Mouse (Mus musculus): Measurements from ENCODE around the gene Ocel1. TPM values are rescaled to one million over a fixed set of nuclear protein-coding genes. Genes with fewer than 3 reads are reported as not detected.

The Ocel1 gene
- total and polyA plus RNA-seq, 3 experiments = 6.2 to 32.3 (median 18.0) TPM

DNA sequence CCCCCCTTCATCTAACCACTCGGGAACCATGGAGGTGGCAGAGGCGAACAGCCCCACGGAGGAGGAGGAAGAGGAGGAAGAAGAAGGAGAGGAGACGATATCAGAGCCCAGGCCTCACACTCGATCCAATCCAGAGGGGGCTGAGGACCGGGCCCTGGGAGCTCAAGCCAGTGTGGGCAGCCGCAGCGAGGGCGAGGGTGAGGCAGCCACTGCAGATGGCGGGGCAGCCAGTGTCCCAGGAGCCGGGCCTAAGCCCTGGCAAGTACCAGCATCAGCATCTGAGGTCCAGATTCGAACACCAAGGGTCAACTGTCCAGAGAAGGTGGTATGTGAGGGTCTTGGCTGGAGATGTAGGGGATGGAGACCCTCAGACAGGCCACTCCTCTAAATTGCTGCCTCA, 26.6 kb downstream of the Ocel1 start:
- Histone ChIP-seq H3K4me1 (ENCODE audit: insufficient read depth, low read depth, low read length) (peaks cover 61% of the 10 kb centered on the region), H3K27me3 (ENCODE audit: insufficient read depth, low read length) (no peaks in the 10 kb centered on the region; the same call in 1 of the 2 replicates), H3K36me3 (replicated peaks) (peaks cover 43% of the 10 kb centered on the region), H3K4me3 (ENCODE audit: low read depth, low read length) (peak overlapping the region; percentile 78), H3K9me3 (replicated peaks) (no peaks in the 10 kb centered on the region)
- no peak for ATAC-seq (ENCODE audit: extremely low read depth, insufficient number of reproducible peaks, low FRiP score, poor library complexity, severe bottlenecking)
- TF ChIP-seq CTCF (IDR thresholded peaks at IDR 0.05; ENCODE audit: low read depth, low read length) (no peak), GATA2 (IDR thresholded peaks at IDR 0.05; ENCODE audit: borderline replicate concordance, low read depth, low read length) (no peak), TAL1 (conservative IDR thresholded peaks at IDR 0.05; ENCODE audit: low read depth, low read length) (no peak), GATA1 (IDR thresholded peaks at IDR 0.05; ENCODE audit: borderline replicate concordance, low read length) (no peak), POLR2AphosphoS5 (IDR thresholded peaks at IDR 0.05; ENCODE audit: insufficient replicate concordance, low read depth, low read length) (no peak)
- no peak for DNase-seq (ENCODE audit: low spot score)

DNA sequence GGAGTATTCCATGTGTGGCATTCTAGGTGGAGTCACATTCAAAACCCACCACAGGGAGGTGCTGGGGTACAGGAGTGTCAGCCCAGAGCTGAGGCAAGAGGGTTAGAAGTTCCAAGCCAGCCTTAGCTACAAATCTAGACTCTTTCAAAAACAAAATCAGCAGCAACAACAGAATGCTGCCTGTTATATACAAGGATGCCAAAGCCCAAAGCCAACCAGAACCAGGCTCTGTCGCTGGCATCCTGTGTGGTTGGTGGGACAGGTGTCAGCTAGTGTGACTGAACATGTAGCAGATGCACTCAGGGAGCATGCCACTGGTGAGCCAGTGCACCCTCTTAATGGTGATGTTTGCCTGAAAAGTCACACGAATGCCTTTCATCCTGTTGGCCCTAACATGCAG, 29.7 kb downstream of the Ocel1 start:
- no peak for TF ChIP-seq GATA1 (IDR thresholded peaks at IDR 0.05; ENCODE audit: borderline replicate concordance, low read length)
- no peak for TF ChIP-seq CTCF (IDR thresholded peaks at IDR 0.05; ENCODE audit: low read depth, low read length)
- TF ChIP-seq GATA2 (IDR thresholded peaks at IDR 0.05; ENCODE audit: borderline replicate concordance, low read depth, low read length) = no peak
- TF ChIP-seq POLR2AphosphoS5 (IDR thresholded peaks at IDR 0.05; ENCODE audit: insufficient replicate concordance, low read depth, low read length) = no peak
- TF ChIP-seq TAL1 (conservative IDR thresholded peaks at IDR 0.05; ENCODE audit: low read depth, low read length) = no peak
- Histone ChIP-seq H3K9me3 (replicated peaks) (no peaks in the 10 kb centered on the region), H3K27me3 (ENCODE audit: insufficient read depth, low read length) (no peaks in the 10 kb centered on the region), H3K36me3 (replicated peaks) (peaks cover 65% of the 10 kb centered on the region), H3K4me1 (ENCODE audit: insufficient read depth, low read depth, low read length) (peaks cover 66% of the 10 kb centered on the region), H3K4me3 (ENCODE audit: low read depth, low read length) (no peak overlapping the region)
- DNase-seq (ENCODE audit: low spot score) (no peak), ATAC-seq (ENCODE audit: extremely low read depth, insufficient number of reproducible peaks, low FRiP score, poor library complexity, severe bottlenecking) (no peak)

DNA sequence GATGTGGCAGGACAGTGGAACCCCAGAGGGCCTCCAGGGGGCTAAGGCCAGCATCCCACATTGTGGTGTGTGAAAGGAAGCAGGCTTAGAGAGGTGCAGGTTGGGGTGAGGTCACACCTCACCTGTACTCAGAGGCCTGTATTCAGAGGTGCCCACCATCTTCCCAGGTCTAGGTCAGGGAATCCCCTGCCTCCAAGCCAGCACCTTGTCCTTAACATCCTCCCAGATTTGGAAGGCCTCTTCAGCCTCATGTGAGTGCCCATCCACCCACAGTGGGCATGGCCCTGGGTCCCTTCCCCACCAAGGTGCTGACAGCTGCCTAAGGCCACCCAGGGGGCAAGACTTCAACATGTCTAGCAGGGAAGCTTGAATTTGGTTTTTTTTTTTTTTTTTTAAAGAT, 30.4 kb downstream of the Ocel1 start:
- no peak for DNase-seq (ENCODE audit: low spot score)
- no peaks in the 10 kb centered on the region for H3K27me3 ChIP-seq (ENCODE audit: insufficient read depth, low read length)
- H3K4me3 ChIP-seq (ENCODE audit: low read depth, low read length) = no peak overlapping the region
- no peak for ATAC-seq (ENCODE audit: extremely low read depth, insufficient number of reproducible peaks, low FRiP score, poor library complexity, severe bottlenecking)
- peaks cover 66% of the 10 kb centered on the region for H3K4me1 ChIP-seq (ENCODE audit: insufficient read depth, low read depth, low read length)
- no peak for TF ChIP-seq GATA2 (IDR thresholded peaks at IDR 0.05; ENCODE audit: borderline replicate concordance, low read depth, low read length)
- TF ChIP-seq POLR2AphosphoS5 (IDR thresholded peaks at IDR 0.05; ENCODE audit: insufficient replicate concordance, low read depth, low read length) = no peak
- TF ChIP-seq TAL1 (conservative IDR thresholded peaks at IDR 0.05; ENCODE audit: low read depth, low read length) = no peak
- TF ChIP-seq GATA1 (IDR thresholded peaks at IDR 0.05; ENCODE audit: borderline replicate concordance, low read length) = no peak
- TF ChIP-seq CTCF (IDR thresholded peaks at IDR 0.05; ENCODE audit: low read depth, low read length) = no peak
- H3K9me3 ChIP-seq (replicated peaks) = no peaks in the 10 kb centered on the region
- peaks cover 65% of the 10 kb centered on the region for H3K36me3 ChIP-seq (replicated peaks)

DNA sequence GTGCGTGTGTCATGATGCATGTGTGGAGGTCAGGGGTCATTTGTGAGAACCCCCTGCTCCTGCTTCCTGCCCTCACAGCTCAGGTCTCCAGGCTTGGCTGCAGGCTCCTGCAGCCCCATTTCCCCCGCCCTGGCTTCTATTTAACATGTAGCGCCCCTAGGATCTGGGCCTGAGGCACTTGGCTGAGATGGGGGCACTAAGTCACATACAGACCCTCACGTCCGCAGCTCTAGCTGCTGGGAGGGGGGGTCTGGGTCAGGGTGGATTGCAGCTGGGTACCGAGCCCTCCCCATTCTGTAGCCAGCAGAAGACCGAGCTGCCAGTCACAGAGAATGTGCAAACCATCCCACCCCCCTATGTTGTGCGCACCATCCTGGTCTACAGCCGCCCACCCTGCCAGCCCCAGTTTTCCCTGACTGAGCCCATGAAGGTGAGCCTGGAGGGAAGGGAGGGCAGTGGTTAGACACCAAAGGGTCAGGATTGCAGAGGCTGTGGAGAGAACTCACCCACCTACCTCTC, 31.4 kb downstream of the Ocel1 start:
- Histone ChIP-seq H3K4me3 (ENCODE audit: low read depth, low read length) (no peak overlapping the region), H3K9me3 (replicated peaks) (no peaks in the 10 kb centered on the region), H3K36me3 (replicated peaks) (peaks cover 75% of the 10 kb centered on the region), H3K4me1 (ENCODE audit: insufficient read depth, low read depth, low read length) (peaks cover 72% of the 10 kb centered on the region), H3K27me3 (ENCODE audit: insufficient read depth, low read length) (no peaks in the 10 kb centered on the region)
- no peak for ATAC-seq (ENCODE audit: extremely low read depth, insufficient number of reproducible peaks, low FRiP score, poor library complexity, severe bottlenecking)
- no peak for DNase-seq (ENCODE audit: low spot score)
- no peak for TF ChIP-seq POLR2AphosphoS5 (IDR thresholded peaks at IDR 0.05; ENCODE audit: insufficient replicate concordance, low read depth, low read length)
- no peak for TF ChIP-seq TAL1 (conservative IDR thresholded peaks at IDR 0.05; ENCODE audit: low read depth, low read length)
- no peak for TF ChIP-seq GATA1 (IDR thresholded peaks at IDR 0.05; ENCODE audit: borderline replicate concordance, low read length)
- TF ChIP-seq GATA2 (IDR thresholded peaks at IDR 0.05; ENCODE audit: borderline replicate concordance, low read depth, low read length) = no peak
- no peak for TF ChIP-seq CTCF (IDR thresholded peaks at IDR 0.05; ENCODE audit: low read depth, low read length)

DNA sequence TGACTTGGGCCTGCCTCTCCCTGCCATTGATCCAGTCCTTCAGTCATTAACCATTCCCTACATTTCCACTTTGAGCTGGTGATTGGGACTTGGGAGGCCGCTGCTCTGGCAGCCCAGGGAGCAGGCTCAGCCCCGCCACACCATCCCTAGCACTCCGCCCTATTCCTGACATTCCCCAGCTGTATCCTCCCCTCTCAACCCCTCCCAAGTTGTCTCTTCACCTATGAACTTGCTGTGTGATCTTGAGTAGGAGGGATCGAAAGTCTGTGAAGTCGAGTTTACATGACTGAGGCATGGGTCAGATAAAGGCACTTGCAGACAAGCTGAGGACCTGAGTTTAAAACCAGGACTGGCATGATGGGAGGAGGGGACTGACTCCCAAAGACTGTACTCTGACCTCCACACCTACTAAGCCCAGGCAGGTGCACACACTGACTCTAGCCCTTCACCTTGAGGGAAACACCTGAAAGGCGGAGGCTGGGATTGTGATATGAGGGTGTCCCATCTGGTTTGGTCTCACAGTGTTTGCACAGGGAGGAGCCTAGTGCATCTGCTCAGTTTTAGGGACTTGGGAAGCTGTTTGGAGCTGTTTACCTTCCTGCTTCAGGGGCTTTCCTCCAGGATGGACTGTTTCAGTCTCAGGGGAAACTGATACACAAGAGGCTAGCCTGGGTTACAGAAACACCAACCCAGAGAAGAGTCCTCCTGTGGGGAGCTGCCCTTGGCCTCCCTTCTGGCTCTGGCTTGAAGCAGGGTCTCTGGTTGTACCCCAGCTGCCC, 32.2 kb downstream of the Ocel1 start:
- TF ChIP-seq CTCF (IDR thresholded peaks at IDR 0.05; ENCODE audit: low read depth, low read length) (no peak), TAL1 (conservative IDR thresholded peaks at IDR 0.05; ENCODE audit: low read depth, low read length) (no peak), POLR2AphosphoS5 (IDR thresholded peaks at IDR 0.05; ENCODE audit: insufficient replicate concordance, low read depth, low read length) (no peak), GATA1 (IDR thresholded peaks at IDR 0.05; ENCODE audit: borderline replicate concordance, low read length) (no peak), GATA2 (IDR thresholded peaks at IDR 0.05; ENCODE audit: borderline replicate concordance, low read depth, low read length) (no peak)
- Histone ChIP-seq H3K4me3 (ENCODE audit: low read depth, low read length) (no peak overlapping the region), H3K9me3 (replicated peaks) (no peaks in the 10 kb centered on the region), H3K27me3 (ENCODE audit: insufficient read depth, low read length) (no peaks in the 10 kb centered on the region), H3K36me3 (replicated peaks) (peaks cover 75% of the 10 kb centered on the region), H3K4me1 (ENCODE audit: insufficient read depth, low read depth, low read length) (peaks cover 72% of the 10 kb centered on the region)
- DNase-seq (ENCODE audit: low spot score) (no peak), ATAC-seq (ENCODE audit: extremely low read depth, insufficient number of reproducible peaks, low FRiP score, poor library complexity, severe bottlenecking) (no peak)

DNA sequence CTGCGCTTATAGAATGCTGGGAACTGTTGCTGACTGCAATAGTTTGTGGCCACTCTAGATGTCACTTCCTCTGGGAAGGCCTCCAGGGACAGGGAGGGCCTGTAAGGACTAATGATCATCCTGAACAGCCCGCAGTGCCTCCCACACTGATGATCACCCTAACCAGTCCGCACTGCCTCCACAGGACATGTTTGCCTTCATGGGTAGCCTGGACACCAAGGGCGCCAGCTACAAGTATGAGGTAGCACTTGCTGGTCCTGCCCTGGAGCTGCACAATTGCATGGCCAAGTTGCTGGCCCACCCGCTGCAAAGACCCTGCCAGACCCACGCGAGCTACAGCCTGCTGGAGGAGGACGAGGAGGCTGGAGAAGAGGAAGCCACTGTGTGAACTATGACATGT, 32.9 kb downstream of the Ocel1 start:
- TF ChIP-seq POLR2AphosphoS5 (IDR thresholded peaks at IDR 0.05; ENCODE audit: insufficient replicate concordance, low read depth, low read length) = no peak
- H3K4me1 ChIP-seq (ENCODE audit: insufficient read depth, low read depth, low read length) = peaks cover 73% of the 10 kb centered on the region
- peak overlapping the region; percentile 61; the same call in 1 of the 2 replicates for H3K4me3 ChIP-seq (ENCODE audit: low read depth, low read length)
- no peak for ATAC-seq (ENCODE audit: extremely low read depth, insufficient number of reproducible peaks, low FRiP score, poor library complexity, severe bottlenecking)
- peaks cover 76% of the 10 kb centered on the region for H3K36me3 ChIP-seq (replicated peaks)
- no peaks in the 10 kb centered on the region for H3K27me3 ChIP-seq (ENCODE audit: insufficient read depth, low read length)
- DNase-seq (ENCODE audit: low spot score) = no peak
- H3K9me3 ChIP-seq (replicated peaks) = no peaks in the 10 kb centered on the region
